Mouse (Mus musculus) brain, embryonic 18.5 days (tissue): ENCODE results near the gene Pi4k2a.

Experiments
- DNase-seq: peaks from one replicate; pipeline ENCODE4 v3.0.0-alpha.2; 2012; ENCODE audit warnings: low read depth, low spot score

Gene Pi4k2a

DNA sequence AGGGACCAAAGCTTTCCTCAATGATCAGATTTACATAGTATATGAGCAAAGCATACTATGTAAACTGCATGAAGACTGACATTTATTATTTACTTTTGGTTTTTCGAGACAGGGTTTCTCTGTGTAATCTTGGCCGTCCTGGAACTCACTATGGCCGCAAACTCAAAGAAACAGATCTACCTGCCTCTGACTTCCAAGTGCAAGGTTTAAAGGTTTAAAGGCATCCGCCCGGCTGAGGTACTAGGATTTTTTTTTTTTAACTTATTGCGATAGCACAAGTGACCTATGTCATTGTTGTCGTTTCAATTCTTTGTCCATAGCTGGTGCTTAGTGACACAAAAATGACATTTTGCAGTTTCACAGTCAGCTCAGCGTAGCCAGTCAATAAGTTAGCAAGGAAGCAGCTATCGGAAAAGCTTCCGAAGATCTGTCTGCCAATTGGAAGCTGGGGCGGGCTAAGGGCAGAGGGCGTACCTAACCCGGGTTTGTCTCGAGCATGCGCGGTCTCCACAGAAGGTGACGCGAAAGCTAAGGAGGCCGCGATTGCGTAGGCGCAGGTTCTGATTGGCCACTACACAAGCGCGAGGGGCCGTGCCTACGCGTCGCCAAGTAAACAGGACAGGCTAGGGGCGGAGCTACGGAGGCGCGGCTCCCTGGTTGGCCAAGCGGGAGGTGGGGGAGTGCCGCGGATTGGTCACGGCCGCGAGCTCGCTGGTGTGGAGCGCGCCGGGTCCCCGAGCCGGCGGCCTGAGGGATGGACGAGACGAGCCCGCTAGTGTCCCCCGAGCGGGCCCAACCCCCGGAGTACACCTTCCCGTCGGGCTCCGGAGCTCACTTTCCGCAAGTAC is at the start of gene Pi4k2a:
Gene Pi4k2a (plus strand): TSS at position 723 of the 848 bp plus-strand sequence.
- DNase-seq, result peak; percentile 99

- no peak for DNase-seq
Observed at GRCm38 (mm10) chr19:42043988-42044387, 46.3 kb upstream of the Pi4k2a start.

DNA sequence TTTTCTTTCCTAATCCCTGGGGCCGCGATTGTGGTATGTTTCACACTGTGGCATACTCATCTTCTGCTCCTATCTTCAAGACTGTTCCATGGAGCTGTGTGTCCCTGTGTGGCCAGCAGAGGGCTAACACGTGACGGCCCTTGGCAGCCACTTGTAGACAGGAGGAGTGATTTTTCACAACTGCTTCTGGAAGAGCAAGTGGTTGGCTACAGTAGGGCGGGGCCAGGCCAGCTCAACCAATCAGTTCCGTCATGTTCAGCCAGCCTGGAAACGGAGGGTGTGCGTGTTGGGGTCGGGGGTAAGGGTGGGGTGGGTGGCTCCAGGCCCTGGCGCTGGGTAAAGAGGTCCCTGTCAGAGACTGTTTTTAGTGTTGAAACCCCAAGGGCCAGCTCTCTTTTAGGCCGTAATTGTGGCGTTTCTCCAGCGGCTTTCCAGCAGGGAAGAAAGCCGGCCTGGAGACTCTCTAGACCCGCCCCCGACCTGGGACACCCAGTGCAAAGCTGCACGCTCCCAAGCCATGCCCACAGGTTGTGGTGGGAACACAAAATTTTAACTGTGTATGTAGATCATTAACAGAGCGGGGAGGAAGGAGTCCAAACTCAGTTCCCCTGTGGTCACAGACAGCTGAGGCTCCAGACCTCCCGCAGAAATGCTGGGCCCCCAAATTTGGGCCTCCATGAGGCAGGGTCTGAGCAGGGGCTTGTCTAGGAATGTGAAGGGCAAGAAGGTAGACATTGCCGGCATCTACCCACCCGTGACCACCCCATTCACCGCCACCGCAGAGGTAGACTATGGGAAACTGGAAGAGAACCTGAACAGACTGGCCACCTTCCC is 44.8 kb upstream of the Pi4k2a start, which contains the start of gene Hoga1:
Gene Hoga1 (plus strand): TSS at position 342 of the 834 bp plus-strand sequence.
- no peak for DNase-seq

DNA sequence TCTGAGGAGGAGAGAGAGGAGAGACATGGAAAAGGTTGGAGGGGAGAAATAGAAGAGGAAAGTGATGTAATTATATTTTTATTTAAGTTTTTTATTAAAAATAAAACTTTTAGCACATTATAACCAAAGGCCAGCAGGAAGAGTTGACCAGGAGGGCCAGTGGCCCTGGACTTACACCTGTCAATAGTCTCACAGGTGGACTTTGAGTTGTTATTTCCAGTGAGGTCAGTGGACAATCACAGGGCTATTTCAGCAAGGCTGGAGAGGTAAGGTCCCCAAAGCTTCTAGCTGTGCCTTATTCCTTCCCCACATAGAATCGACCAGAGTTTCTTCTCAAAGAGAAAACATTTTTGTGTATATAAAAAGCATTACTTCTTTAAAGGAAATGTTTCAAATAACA is 40.0 kb upstream of the Pi4k2a start:
- DNase-seq, result no peak

DNA sequence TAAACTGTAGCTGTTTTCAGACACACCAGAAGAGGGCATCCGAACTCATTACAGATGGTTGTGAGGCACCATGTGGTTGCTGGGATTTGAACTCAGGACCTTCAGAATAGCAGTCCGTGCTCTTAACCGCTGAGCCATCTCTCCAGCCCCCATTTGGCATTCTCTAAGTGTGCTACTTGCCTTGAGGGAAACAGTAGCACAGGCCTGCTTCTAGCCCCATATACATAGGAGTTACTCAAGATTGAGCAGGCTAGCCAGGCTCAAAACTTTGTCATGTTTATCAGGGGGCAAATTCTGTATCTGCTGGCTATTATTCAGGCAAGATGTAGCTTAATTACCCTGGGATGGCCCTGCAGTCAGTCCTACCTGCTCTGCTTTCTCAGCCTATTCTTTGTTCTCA is 38.9 kb upstream of the Pi4k2a start:
- DNase-seq, result no peak

- no peak for DNase-seq
Observed at GRCm38 (mm10) chr19:42051948-42052347, 38.3 kb upstream of the Pi4k2a start, which contains the start of gene 4933411K16Rik. Gene 4933411K16Rik, plus strand, starts transcription at chr19:42052248.

DNA sequence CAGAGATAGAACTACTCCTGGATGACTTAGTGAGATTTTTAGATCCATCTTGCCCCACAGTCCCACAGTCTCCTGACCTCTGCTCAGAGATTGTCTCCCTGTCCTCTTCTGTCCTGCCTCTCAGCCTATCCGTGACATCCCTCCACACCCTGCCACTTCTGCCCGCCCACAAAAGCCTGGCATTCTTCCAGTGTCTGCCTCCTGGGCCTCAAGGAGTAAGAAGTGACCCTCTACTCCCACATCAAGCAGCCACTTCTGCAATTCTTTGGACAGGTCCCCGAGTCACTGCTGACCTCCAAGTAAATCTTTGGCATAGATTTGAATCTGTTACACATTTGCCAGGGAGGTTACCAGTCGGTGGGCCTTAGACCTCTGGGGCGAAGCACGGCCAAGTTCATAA is 36.0 kb upstream of the Pi4k2a start:
- DNase-seq, result no peak

DNA sequence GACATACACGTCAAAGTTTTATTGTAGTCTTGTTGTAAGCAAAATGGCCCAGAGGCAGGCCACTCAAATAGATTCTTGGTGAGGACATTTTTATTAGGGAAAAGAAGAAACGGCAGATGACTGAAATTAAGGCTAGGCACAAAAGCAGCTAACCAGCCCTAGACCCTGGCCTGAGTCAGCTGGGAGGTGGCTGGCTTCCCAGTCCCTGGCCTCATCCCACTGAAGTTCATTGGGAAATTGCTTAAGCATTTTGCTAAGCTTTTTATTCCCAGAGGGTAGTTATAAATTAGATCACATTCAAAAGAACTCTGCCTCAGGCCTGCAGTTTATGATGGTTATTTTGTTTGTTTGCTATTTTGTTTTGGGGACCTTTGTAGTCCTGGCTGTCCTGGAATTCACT is 34.4 kb upstream of the Pi4k2a start:
- DNase-seq, result no peak

DNA sequence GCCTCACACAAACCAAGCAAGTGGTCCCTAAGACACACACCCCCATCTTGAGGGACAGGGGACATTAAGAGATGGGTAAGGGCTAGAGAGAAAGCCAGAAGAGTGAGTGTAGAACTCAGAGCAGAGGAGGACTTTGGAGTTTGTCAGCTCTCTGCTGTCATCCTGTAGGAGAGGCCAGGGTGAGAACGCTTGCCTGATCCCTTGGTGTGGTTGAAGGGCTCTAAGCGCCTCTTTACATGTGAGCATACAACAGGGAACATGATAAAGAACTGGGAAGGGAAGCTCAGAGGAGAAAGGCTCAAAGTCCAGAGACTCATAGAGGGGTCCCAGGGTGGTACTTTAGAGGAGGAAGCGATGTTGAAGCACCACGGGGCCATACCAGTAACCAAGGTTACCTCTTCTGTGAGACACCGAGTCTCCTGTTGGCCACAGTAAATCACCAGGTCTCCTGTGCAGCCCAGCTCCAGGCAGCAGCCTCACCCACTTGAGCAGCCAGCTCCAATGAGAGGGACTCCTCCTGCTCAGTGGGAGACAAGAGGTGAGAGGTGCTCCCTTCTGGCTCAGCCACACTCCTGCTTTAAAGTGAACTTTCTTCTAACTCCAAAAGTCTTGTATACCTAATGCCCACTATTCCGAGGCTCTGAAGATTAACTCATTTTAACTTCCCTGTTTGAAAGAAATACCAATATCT is 33.4 kb upstream of the Pi4k2a start:
- no peak for DNase-seq

GRCm38 (mm10) chr19:42058426-42058825 is 31.8 kb upstream of the Pi4k2a start:
- DNase-seq, result no peak

- no peak for DNase-seq
Observed at GRCm38 (mm10) chr19:42061443-42061842, 28.8 kb upstream of the Pi4k2a start.

DNA sequence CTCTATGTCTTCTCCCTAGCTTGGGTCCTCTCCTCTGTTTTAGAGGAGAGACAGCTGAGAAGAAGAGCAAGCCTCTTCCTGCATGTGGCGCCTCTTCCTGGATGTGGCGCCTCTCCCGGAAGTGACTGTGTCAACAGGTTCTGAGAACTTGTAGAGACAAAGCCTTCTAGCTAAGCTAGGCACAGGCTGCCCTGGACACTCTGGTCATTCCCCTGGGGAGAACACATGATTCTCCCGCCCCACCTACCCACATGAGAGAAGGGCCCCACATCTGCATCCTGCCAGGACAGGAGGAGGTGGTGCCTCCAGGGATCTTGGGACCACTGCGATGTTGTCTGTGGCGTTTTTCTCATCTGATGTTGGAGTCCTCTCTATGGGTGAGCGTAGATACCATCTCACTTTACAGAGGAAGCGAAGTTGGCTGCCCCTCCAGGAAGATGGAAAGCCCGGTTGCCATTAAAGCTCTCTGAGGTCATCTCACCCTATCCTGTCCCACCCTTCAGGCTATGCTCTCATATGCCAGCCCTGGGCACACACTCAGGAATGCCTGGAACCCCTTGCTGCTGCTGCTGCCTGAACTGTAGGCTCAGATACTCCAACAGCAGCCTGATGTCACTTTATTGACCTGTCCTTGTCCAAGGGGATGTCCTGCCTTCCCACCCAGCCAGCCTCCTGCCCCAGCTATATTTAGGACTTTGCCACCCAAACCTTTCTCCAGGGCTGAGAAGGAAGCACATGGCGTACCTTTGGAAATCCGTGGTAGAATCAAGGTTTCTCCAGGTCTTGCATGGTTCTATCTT is 21.6 kb upstream of the Pi4k2a start:
- no peak for DNase-seq

DNA sequence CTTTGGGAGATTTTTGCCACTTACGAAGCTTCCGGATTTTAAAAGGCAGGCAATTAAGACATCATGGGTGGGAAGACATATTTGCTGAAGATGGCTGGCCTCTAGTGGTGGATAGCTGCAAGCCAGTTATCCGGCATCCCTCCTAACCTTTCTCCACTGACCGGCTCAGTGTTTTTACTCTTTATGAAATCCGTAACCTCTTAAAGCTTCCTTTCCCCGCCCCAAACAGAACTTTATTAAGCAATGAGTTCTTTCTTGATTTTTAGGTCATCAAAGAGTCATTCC is 21.1 kb upstream of the Pi4k2a start:
- no peak for DNase-seq

DNA sequence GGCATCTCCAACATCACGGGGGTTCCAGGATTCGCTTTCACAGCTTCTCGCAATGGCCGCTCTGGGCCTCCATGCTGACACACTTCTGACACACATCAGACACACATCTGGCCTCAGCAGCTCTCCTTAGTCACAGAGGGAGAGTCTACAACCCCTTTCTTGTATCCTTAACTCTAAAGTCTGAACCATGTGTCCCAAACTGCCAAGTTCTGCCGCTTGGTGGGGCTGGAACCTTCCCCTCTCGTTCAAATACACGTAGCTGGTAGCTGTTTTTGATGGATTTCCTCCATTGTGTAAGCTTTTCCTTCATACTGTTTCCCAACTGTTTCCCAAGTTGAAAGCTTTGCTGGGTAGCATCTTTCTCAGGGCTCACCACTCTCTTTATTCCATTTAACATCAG is 19.0 kb upstream of the Pi4k2a start:
- DNase-seq, result no peak

- no peak for DNase-seq
Observed at GRCm38 (mm10) chr19:42071886-42072608, 18.2 kb upstream of the Pi4k2a start.

GRCm38 (mm10) chr19:42072802-42073201 is 17.5 kb upstream of the Pi4k2a start:
- no peak for DNase-seq

GRCm38 (mm10) chr19:42075051-42075450 is 15.2 kb upstream of the Pi4k2a start:
- DNase-seq, result no peak

DNA sequence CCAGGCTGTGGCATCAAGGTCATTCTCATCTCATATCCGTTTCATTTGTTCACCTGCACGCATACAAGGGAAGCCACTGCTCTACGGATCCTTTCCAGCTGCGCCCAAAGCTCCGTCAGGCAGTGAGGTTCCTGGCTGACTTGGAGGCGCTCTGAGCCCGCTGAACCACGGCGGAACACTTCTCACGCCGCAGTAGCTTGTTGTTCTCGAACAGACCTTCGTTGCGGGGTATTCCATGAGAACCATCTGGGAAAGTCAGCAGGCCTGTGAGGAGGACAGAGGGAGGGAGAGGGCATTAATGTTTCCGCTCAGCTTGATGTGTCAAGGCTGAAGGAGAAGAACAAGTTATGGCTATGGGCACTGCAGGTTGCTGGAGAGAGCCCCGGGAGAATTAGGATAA is 14.3 kb upstream of the Pi4k2a start:
- no peak for DNase-seq

DNA sequence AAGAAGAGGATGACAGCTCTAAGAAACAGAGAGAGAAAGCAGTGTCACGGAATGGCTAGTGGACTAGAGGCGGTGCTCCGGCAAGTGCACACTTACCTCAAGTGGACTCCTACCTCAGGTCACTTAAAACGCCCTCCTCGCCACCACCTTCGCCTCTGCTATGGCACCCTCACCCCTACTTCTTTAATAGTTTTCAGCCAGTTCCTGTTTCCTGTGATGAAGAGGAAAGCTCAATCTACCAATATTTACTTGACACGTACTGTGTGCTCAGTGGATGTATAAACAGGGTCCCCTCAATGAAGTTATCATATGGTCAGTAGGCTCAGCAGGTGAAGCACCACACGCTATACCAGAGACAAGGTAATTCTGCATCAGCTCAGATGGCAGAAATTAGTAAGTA is 11.7 kb upstream of the Pi4k2a start:
- DNase-seq, result no peak

GRCm38 (mm10) chr19:42079006-42079405 is 11.3 kb upstream of the Pi4k2a start:
- no peak for DNase-seq

DNA sequence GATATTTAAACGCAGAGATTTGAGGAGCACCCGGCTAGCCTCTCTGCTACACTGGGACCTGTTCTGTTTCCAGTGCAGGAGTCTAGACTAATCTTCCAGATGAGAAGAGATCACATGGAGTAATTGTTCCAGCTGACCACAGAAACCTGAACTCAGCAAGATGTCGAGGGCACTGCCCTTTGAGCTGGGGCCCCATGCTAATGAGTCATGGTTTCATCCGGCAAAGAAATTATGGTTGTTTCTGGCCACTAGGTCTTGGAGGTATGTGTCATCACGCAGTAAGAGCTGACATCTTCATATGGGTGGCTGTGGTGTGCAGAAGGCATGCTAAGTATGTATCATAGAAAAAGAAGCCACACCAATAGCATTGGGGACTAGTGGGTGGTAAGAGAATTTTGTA is 10.3 kb upstream of the Pi4k2a start:
- no peak for DNase-seq
